Mouse (Mus musculus) lung, postnatal 25 days (tissue): Measurements from ENCODE around the gene Gm10184.
"Not testable (repeated sequence)": the region's sequence is repeated elsewhere in the genome, so short reads cannot be mapped to it uniquely, and the experiment has no call there.

Experiments used
- DNase-seq: peaks from one replicate; pipeline ENCODE4 v3.0.0; 2022; ENCODE audit warnings: low spot score

Gene Gm10184

DNA sequence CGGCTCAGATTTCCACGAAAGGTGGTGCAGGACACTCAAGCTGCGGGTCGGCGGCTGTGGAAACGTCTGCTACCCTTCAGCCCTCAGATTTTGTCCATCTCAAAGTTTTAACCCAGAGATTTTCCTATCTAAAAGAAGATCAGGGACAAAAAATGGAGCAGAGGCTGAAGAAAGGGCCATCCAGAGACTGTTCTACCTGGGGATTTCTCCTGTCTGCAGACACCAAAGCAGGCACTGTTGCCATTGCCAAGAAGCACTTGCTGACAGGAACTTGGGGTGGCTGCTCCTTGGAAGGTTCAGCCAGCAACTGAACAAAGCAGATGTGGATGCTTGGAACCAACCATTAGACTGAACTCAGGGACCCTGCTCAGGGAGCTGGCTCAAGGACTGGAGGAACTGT, at the start of gene Gm10184:
TSS of gene Gm10184 (minus strand) at position 101 of the 400 bp plus-strand sequence.
- DNase-seq = no peak

DNA sequence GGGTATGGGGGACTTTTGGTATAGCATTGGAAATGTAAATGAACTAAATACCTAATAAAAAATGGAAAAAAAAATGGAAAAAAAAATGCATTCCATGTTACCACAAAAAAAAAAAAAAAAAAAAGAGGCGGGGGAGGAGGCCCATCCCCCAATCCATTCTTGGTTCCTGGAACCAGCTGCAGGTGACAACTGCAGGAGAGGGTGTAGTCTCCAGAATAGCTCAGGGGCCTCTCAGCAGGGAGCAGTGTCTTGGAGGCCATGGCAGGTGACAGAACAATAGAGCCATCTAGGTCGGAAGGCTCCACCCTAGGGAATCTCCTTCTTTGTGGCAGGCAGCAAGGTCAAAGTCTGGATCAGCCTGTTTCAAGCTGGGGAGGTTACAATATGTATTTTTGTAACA, 23.7 kb upstream of the Gm10184 start:
- no peak for DNase-seq

- DNase-seq = no peak
These were observed 2.6 kb downstream of the Gm10184 start for GRCm38 (mm10) chr17:89907686-89908085.

GRCm38 (mm10) chr17:89904701-89905100, 5.5 kb downstream of the Gm10184 start:
- not testable (repeated sequence) for DNase-seq

DNA sequence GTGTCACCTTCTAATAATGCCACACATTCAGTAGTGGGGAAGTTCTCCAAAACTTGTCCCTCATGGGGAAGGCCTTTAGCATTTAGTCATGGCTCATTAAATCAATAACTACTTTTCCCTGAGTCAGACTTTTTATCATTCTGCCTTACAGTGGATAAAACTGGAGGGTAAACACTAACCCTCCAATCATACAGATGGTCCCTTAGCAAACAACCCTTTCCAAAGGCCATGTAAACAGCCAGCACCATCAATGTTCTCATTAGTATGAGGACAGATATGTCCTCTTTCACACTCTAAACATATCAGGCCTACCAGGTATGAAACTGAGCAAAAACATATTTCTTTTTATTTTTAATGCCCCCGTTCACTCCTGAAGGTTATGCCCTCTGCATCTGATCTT, 7.5 kb downstream of the Gm10184 start:
- no peak for DNase-seq

DNA sequence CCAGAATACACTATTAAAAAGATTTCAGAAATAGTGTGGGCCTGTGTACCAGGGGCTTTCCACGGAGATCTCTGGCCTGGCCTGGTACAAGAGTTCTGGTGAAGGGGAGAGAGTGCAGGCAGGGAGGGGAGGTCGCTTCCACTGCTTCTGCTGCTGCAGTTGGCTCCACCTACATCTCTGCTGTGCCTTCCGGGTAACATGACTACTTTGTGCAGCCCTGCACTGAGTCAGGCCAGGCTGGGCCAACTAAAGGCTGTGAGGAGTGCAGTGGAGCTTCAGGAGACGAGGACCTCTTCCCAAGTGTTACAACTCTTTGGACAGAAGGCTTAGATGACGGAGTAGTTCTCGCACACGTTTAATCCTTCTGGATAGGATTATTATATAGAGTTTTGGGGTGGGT, 9.6 kb downstream of the Gm10184 start:
- DNase-seq = no peak

DNA sequence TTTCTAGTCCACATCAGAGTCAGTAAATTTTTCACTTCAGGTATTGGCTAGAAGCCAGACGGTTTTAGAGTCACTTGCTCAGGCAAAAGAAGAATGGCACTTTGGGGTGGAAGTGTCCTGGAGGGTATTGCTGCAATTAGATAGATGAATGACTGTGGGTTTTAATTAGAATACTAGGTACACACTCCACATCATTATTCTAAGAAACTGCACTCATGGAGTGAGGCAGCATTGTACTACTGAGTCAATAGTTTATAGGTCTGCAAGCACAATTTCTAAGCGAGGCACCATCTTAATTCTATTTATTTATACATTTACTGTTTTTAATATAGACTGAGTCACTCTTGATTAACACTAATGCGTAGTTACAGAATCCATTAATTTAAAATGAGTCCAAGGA, 10.4 kb downstream of the Gm10184 start:
- no peak for DNase-seq

GRCm38 (mm10) chr17:89864996-89865395, 45.3 kb downstream of the Gm10184 start:
- no peak for DNase-seq
